Mouse (Mus musculus): Measurements from ENCODE around the gene Kat6b. TPM values are rescaled to one million over a fixed set of nuclear protein-coding genes. Genes with fewer than 3 reads are reported as not detected.

Kat6b gene
- polyA plus RNA-seq, 1 experiment: 26.3 TPM

DNA sequence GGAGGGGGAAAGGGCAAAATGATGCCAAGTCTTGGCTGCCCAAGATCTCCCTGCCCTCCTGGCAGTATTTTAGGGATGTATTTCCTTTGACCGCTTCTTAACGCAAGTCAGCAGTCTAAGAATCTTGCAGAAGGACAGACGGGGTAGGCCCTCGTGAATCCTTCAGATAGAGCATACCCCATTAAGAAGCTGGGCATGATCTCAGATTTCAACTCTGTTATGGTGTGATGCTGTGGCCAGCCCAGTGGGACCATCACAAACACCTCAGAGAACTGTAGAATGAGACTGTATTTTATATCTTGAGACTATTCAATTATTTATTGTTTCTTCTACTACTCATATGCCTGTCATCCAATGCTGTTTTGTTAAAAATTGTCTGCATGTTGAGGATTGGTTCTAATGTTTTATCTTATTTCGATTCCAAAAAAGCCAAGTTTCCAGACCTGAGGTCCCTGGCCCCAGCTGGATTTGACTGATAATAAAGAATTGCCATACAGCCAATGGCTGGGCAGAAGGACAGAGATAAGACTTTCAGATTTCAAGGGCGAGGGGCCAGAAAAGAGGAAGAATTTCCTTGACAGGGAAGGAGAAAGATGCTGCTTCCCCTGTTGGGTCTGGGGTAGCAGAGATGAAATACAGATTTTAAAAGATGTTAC, 67.8 kb downstream of the Kat6b start:
- H3K4me1 ChIP-seq (ENCODE audit: control insufficient read depth, insufficient read depth, low read length): peaks cover 19% of the 10 kb centered on the region
- no peak overlapping the region for H3K27ac ChIP-seq (ENCODE audit: insufficient read depth, low read length)
- TF ChIP-seq CTCF (IDR thresholded peaks at IDR 0.05; ENCODE audit: extremely low read depth, insufficient read depth, low read length): no peak
- H3K4me3 ChIP-seq (ENCODE audit: insufficient read depth, low read length): no peak overlapping the region

DNA sequence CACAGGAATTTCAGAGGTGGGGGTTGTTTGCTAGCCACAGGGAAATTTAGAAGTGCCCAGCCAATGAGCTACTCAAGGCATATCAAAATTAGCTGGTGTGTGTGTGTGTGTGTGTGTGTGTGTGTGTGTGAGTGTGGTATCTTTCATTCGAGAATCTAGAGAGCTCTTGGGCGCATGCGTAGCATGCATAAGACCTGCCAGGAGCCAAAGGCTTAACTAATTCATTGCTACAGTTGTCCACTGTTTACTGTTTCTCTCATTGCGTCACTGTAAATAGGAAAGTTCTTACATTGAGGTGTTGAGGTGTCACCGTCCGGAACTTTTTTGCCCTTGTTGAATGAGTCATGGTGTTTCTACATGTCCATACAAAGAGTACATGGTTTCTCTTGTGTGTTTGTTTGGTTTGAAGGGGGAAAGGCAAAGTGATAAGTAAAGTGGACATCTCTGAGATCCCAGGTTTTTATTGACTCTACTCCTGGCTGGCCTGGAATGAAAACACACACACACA, 68.4 kb downstream of the Kat6b start:
- no peak for TF ChIP-seq POLR2A (IDR thresholded peaks at IDR 0.05; ENCODE audit: extremely low read depth, insufficient read depth, low read length)
- no peak for TF ChIP-seq CTCF (IDR thresholded peaks at IDR 0.05; ENCODE audit: extremely low read depth, insufficient read depth, low read length)
- H3K4me1 ChIP-seq (ENCODE audit: control insufficient read depth, insufficient read depth, low read length): peaks cover 19% of the 10 kb centered on the region
- H3K4me3 ChIP-seq (ENCODE audit: insufficient read depth, low read length): no peak overlapping the region
- H3K27ac ChIP-seq (ENCODE audit: insufficient read depth, low read length): no peak overlapping the region

DNA sequence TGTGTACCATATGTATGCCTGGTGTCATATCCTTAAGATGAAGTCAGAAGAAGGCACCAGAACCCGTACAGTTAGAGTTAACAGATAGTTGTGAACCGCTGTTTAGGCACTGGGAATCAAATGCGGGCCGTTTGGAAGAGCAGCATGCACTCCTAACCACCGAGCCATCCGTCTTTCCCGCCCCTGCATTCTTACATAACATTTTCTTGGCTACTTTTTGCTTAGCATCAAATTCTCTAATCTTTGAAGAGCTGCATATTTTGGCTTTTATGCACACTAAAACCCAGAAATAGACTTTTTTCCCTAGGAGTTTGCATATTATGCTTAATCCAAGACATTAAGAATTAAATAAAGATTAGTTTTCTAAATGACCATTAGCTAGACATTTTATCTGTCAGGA, 69.3 kb downstream of the Kat6b start:
- no peak overlapping the region for H3K27ac ChIP-seq (ENCODE audit: insufficient read depth, low read length)
- peaks cover 17% of the 10 kb centered on the region for H3K4me1 ChIP-seq (ENCODE audit: control insufficient read depth, insufficient read depth, low read length)

DNA sequence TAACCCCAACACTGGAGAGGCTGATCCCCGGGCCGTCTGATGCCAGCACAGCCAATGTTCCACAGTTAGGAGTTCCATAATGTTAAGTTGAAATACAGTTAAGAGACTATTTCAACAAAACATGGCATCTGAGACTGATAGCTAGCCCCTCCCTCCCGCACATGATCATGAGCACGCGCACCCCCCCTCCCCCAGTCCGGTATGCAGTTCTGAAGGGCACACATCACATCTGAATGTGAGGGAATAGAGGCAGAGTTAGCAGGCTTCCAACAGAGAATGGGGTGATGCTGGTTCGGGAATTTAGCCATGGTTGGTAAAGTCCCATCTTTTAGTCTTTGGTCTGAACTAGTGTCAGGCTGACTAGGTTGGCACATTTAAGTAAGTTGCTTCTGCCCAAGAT, 70.4 kb downstream of the Kat6b start:
- H3K4me3 ChIP-seq (ENCODE audit: insufficient read depth, low read length): no peak overlapping the region
- H3K27ac ChIP-seq (ENCODE audit: insufficient read depth, low read length): no peak overlapping the region
- H3K4me1 ChIP-seq (ENCODE audit: control insufficient read depth, insufficient read depth, low read length): peaks cover 14% of the 10 kb centered on the region
- TF ChIP-seq POLR2A (IDR thresholded peaks at IDR 0.05; ENCODE audit: extremely low read depth, insufficient read depth, low read length): no peak
- no peak for TF ChIP-seq CTCF (IDR thresholded peaks at IDR 0.05; ENCODE audit: extremely low read depth, insufficient read depth, low read length)

More for the DNA sequence above, 69.3 kb downstream of the Kat6b start:
- TF ChIP-seq POLR2A (IDR thresholded peaks at IDR 0.05; ENCODE audit: extremely low read depth, insufficient read depth, low read length) (no peak), CTCF (IDR thresholded peaks at IDR 0.05; ENCODE audit: extremely low read depth, insufficient read depth, low read length) (no peak)
- no peak overlapping the region for H3K4me3 ChIP-seq (ENCODE audit: insufficient read depth, low read length)

DNA sequence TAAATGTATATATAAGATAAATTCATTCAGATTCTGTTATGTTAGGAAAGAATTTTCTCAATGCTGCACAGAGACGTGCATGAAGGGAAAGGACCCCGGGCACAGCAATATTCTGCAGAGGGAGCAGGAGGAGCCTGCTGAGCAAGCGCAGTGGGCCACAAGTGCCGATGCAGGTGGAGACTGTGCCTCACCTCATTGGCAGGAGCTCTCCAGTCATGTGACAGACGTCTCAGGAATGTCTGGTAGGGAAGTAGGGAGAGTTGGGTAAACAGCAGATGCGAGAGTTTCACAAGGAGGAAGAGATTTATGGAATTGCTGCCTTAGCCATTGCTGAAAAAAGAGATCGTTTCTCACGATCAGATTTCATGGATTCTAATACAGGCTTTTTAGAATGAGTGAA, 71.7 kb downstream of the Kat6b start:
- Histone ChIP-seq H3K27ac (ENCODE audit: insufficient read depth, low read length) (peak overlapping the region; percentile 72; the same call in 1 of the 2 replicates), H3K4me1 (ENCODE audit: control insufficient read depth, insufficient read depth, low read length) (peaks cover 13% of the 10 kb centered on the region), H3K4me3 (ENCODE audit: insufficient read depth, low read length) (no peak overlapping the region)
- TF ChIP-seq POLR2A (IDR thresholded peaks at IDR 0.05; ENCODE audit: extremely low read depth, insufficient read depth, low read length) (0 out of 2 replicates have a peak, but pooled peaks have one; percentile 20), CTCF (IDR thresholded peaks at IDR 0.05; ENCODE audit: extremely low read depth, insufficient read depth, low read length) (no peak)

DNA sequence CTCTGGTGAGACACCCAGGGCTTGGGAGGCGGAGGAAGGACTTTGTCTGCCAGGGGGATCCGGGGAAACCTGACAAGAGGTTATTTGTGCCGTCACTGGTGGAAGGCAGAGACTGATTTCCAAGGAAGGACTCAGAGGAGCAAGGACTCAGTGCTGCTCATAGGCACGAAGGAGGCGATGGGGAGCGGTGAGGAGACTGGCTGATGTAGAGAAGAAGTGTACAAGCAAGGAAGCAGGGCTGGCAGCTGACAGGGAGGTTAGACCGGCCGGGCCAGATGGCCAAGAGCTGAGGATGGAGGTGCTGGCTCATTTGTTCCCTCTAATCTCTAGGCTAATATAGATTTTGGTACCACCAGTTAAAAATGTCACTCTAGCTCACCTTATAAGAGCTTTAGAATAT, 72.8 kb downstream of the Kat6b start:
- H3K4me3 ChIP-seq (ENCODE audit: insufficient read depth, low read length): no peak overlapping the region
- TF ChIP-seq POLR2A (IDR thresholded peaks at IDR 0.05; ENCODE audit: extremely low read depth, insufficient read depth, low read length) (no peak), CTCF (IDR thresholded peaks at IDR 0.05; ENCODE audit: extremely low read depth, insufficient read depth, low read length) (no peak)
- no peak overlapping the region for H3K27ac ChIP-seq (ENCODE audit: insufficient read depth, low read length)
- peaks cover 16% of the 10 kb centered on the region for H3K4me1 ChIP-seq (ENCODE audit: control insufficient read depth, insufficient read depth, low read length)

DNA sequence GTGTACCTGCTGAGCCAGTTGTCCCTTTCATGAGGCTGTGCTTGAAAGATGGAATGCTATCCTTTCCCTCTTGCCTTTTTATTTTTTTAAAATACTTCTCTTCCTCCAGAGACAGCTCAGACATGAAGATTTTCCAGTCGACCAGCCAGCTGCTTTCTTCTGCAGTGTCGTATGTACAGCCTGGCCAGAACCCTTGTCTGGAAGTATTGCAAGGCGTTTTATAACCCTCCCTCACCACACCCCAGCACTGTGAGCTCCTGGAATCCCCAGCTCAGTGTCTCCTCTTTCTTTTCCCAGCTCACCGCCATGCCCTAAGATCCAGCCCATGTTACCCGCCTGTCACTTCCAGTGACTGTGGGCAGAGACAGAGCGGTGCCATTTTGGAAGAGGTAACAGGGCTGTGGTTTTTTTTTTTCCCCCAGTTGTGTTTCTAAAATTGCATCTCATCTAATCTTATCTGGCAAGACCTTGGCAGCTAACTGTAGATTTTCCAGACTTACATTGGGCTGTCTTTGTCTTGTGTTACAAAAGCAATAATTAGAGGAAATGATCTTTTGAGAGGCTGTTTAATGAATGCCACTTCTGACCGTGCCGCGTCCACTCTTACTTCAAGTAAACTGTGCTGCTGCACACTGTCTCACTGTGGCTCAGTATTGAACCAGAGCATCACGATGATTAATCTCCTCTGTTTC, 77.4 kb downstream of the Kat6b start:
- Histone ChIP-seq H3K4me3 (ENCODE audit: insufficient read depth, low read length) (no peak overlapping the region), H3K4me1 (ENCODE audit: control insufficient read depth, insufficient read depth, low read length) (peaks cover 16% of the 10 kb centered on the region), H3K27ac (ENCODE audit: insufficient read depth, low read length) (0 out of 2 replicates have a peak overlapping the region, but pooled peaks have one; percentile 62)
- TF ChIP-seq CTCF (IDR thresholded peaks at IDR 0.05; ENCODE audit: extremely low read depth, insufficient read depth, low read length): no peak
- no peak for TF ChIP-seq POLR2A (IDR thresholded peaks at IDR 0.05; ENCODE audit: extremely low read depth, insufficient read depth, low read length)

DNA sequence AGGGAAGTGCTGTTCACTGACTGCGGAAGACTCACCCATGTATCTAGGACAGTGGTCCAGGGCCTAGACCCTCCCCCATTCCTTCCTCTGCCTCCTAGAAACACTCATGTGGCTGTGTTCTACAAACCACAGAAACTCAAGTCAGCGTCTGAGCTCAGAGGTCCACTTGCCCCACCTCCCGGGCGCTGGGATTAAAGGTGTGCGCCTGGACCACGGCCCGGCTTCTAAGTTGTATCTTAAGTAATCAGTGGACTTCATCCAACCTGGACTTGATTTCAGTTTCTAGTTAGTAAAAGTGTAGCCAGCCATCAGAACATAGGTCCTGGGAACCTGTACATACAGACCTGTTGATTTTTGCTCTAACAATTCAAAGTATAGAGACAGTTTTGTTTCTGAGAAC, 78.2 kb downstream of the Kat6b start:
- Histone ChIP-seq H3K4me3 (ENCODE audit: insufficient read depth, low read length) (no peak overlapping the region), H3K4me1 (ENCODE audit: control insufficient read depth, insufficient read depth, low read length) (peaks cover 14% of the 10 kb centered on the region), H3K27ac (ENCODE audit: insufficient read depth, low read length) (no peak overlapping the region)
- no peak for TF ChIP-seq POLR2A (IDR thresholded peaks at IDR 0.05; ENCODE audit: extremely low read depth, insufficient read depth, low read length)
- no peak for TF ChIP-seq CTCF (IDR thresholded peaks at IDR 0.05; ENCODE audit: extremely low read depth, insufficient read depth, low read length)

DNA sequence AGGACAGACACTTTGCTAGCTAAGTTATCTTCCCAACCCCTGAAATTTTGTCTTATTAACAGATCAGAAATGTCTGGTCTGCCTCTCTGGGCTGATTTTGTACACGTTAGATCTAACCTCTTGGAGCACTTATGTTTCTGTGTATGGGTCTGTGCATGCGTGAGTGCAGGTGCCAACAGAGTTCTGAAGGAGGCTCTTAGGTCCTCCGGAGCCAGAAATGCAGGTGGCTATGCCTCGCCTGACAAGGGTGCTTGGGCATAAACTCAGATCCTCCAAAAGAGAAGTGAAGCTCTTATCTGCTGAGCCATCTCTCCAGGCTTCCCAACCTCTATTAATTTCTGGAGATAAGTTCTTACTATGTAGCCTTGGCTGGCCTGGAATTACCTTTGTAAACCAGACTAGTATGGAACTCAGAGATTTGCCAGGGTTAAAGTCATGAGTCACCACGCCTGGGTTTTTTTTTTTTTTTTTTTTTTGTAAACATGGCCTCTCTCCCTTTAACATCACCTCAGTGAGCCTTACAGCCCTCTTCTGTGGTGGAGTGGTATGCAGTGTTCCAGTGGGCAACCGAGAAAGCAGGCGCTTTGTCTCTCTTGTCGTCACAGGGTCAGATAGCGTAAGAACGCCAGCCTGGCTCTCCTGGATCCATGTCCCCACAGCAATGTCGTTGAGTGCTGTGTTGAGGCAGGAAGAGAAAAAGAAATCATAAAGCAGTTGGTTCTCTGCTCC, 79.4 kb downstream of the Kat6b start:
- TF ChIP-seq CTCF (IDR thresholded peaks at IDR 0.05; ENCODE audit: extremely low read depth, insufficient read depth, low read length) (no peak), POLR2A (IDR thresholded peaks at IDR 0.05; ENCODE audit: extremely low read depth, insufficient read depth, low read length) (no peak)
- Histone ChIP-seq H3K4me3 (ENCODE audit: insufficient read depth, low read length) (no peak overlapping the region), H3K4me1 (ENCODE audit: control insufficient read depth, insufficient read depth, low read length) (peaks cover 12% of the 10 kb centered on the region), H3K27ac (ENCODE audit: insufficient read depth, low read length) (no peak overlapping the region)
